Mouse (Mus musculus): ENCODE results near the gene Il1r1.
"Not testable (repeated sequence)": the region's sequence is repeated elsewhere in the genome, so short reads cannot be mapped to it uniquely, and the experiment has no call there.

Il1r1 gene

GRCm38 (mm10) chr1:40272204-40272603 is 47.3 kb downstream of the Il1r1 start:
- DNase-seq, result no peak

GRCm38 (mm10) chr1:40273491-40273890 is 48.6 kb downstream of the Il1r1 start:
- peak in 1 of 2 experiments; percentile 20 for DNase-seq

- no peak for DNase-seq
Observed at GRCm38 (mm10) chr1:40275285-40276013, 50.6 kb downstream of the Il1r1 start.

- DNase-seq, result no peak
Observed at GRCm38 (mm10) chr1:40277944-40278343, 53.1 kb downstream of the Il1r1 start.

GRCm38 (mm10) chr1:40278720-40279119 is 53.8 kb downstream of the Il1r1 start:
- DNase-seq, result no peak

GRCm38 (mm10) chr1:40279182-40279743 is 54.4 kb downstream of the Il1r1 start:
- DNase-seq, result no peak

GRCm38 (mm10) chr1:40281950-40282349 is 57.1 kb downstream of the Il1r1 start:
- no peak for DNase-seq

GRCm38 (mm10) chr1:40282394-40282793 is 57.5 kb downstream of the Il1r1 start:
- DNase-seq, result no peak

- no peak for DNase-seq
Observed at GRCm38 (mm10) chr1:40283995-40284394, 59.1 kb downstream of the Il1r1 start.

GRCm38 (mm10) chr1:40290489-40291255 is 65.8 kb downstream of the Il1r1 start:
- no peak for DNase-seq

- no peak for DNase-seq
Observed at GRCm38 (mm10) chr1:40292231-40292630, 67.4 kb downstream of the Il1r1 start.

GRCm38 (mm10) chr1:40293891-40294290 is 69.0 kb downstream of the Il1r1 start:
- DNase-seq, result no peak

GRCm38 (mm10) chr1:40294824-40295223 is 69.9 kb downstream of the Il1r1 start:
- DNase-seq, result no peak

GRCm38 (mm10) chr1:40298053-40298452 is 73.2 kb downstream of the Il1r1 start:
- DNase-seq, result no peak

GRCm38 (mm10) chr1:40303179-40303866 is 78.4 kb downstream of the Il1r1 start:
- no peak for DNase-seq

GRCm38 (mm10) chr1:40304321-40304720 is 79.4 kb downstream of the Il1r1 start:
- not testable (repeated sequence) for DNase-seq

- no peak for DNase-seq
Observed at GRCm38 (mm10) chr1:40306111-40306510, 81.2 kb downstream of the Il1r1 start.

GRCm38 (mm10) chr1:40311123-40311522 is 86.2 kb downstream of the Il1r1 start:
- DNase-seq, result no peak

- DNase-seq, result no peak
Observed at GRCm38 (mm10) chr1:40311625-40312024, 86.7 kb downstream of the Il1r1 start.

GRCm38 (mm10) chr1:40314016-40314415 is 89.1 kb downstream of the Il1r1 start:
- peak in 1 of 2 experiments; percentile 4 for DNase-seq

- no peak for DNase-seq
Observed at GRCm38 (mm10) chr1:40317657-40318056, 92.8 kb downstream of the Il1r1 start.

GRCm38 (mm10) chr1:40321824-40322223 is 96.9 kb downstream of the Il1r1 start:
- no peak for DNase-seq

- no peak for DNase-seq
Observed at GRCm38 (mm10) chr1:40322543-40322942, 97.7 kb downstream of the Il1r1 start.

All from kidney, adult 8-10 months (tissue).